Mouse (Mus musculus): Measurements from ENCODE around the gene Zfp787.
"Not testable (repeated sequence)": the region's sequence is repeated elsewhere in the genome, so short reads cannot be mapped to it uniquely, and the experiment has no call there.

Gene Zfp787

DNA sequence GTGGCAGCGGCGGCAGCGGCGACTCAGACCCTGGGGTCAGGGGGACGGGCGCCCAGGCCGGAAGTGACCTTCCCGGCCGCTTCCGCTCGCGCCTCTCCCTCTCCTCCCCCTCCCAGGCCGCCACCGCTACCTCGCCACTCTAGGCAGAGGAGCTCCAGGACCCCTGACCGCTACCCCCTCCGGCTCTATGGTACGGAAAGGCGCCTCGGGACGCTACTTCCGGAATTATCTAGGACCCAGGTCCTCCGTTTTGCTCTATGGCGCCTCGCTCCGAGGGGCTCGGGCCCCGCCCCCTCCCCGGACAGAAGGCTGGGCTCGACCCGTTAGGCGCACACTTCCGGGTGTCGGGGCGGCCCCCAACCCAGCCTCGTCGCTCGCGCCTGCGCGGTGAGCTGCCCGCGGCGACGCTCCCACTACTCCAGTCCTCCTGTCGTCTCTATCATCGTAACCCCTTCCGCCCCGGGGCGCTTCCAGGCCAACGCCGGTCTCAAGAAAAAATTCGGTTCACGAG, at the start of gene Zfp787:
Gene Zfp787, minus strand, starts transcription at position 97 of the 511 bp plus-strand sequence.
- DNase-seq (ENCODE audit: low spot score in 2 of 2) = peak; percentile 89 to 93

GRCm38 (mm10) chr7:6204200-6204599, 48.4 kb upstream of the Zfp787 start:
- DNase-seq (ENCODE audit: low spot score in 2 of 2) = no peak

GRCm38 (mm10) chr7:6196790-6197189, 41.0 kb upstream of the Zfp787 start, which contains the start of gene Galp:
Gene Galp (plus strand): TSS chr7:6197090.
- no peak for DNase-seq (ENCODE audit: low spot score in 2 of 2)

DNA sequence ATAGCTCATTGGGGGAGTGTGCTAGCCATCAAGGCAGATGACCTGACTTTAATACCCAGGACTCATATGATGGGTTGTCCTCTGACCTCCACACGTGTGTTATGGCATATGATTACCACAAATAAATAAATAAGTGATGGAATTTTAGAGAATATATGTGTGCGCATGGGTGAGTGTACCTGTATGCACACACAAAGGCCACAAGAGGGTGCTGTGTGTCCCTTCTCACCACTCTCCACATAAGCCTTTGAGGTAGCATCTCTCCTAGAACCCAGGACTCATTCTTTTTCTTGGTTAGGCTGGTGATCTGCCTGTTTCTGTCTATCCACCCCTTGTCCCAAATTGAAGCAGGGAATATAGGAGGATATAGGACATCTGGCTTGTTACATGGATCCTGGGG, 40.0 kb upstream of the Zfp787 start:
- DNase-seq (ENCODE audit: low spot score in 2 of 2) = no peak

DNA sequence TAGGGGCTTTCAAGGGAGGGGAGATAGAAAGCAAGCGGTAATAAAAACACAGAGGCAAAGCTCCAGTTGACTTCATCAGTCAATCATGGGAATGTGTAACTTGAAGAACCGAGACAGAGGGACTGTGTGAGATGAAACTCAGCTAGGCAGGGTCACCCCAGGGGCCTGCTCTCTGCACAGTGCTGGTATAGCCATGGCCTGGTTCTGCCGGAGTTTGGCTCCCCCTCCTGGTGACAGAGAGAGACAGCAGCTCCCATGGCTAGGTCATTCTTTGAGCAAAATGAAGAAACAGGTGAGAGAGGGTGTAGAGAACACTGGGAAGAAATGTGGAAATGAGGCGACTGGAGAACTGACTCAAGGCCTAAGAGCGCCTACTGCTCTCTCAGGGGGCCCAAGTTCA, 38.3 kb upstream of the Zfp787 start:
- peak; percentile 49 to 82 for DNase-seq (ENCODE audit: low spot score in 2 of 2)

DNA sequence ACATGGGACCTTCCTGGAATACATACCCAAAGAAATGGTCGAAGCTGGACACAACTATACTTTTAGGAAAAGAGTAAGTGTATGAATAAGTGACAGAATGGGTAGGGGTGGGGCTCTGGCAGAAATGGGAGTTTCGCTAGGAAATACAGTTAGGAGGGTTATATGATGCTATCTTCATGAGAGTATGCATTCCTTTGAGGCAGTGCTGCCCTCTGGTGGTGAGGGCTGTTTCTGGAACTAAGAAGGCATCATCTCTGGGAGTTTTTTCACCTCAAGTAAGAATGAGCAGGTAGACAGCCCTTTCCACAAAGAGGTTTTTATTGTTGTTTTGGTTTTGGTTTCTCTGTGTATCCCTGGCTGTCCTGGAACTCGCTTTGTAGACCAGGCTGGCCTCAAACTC, 35.6 kb upstream of the Zfp787 start:
- DNase-seq (ENCODE audit: low spot score in 2 of 2) = peak; percentile 61 to 89

- no peak for DNase-seq (ENCODE audit: low spot score in 2 of 2)
Measured at GRCm38 (mm10) chr7:6189542-6189941, 33.7 kb upstream of the Zfp787 start.

DNA sequence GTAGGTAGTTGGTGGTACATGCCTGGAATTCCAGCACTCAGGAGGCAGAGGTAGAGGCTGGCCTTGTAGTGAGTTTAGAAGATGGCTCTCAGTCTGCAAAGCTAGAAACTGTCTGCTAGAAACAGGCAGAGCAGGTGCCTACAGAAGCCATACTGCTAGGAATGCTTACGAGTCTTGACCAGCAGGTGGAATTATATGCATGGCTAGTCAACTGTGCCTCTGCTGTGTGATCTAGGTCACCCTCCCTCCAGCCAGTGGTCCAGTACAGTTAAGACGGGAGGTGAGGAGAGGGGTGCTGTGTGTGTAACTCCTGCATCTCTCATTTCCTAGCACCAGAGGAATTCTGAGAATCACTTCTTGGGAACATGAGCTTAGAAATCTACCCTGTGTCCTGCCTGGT, 31.0 kb upstream of the Zfp787 start:
- DNase-seq (ENCODE audit: low spot score in 2 of 2) = no peak

DNA sequence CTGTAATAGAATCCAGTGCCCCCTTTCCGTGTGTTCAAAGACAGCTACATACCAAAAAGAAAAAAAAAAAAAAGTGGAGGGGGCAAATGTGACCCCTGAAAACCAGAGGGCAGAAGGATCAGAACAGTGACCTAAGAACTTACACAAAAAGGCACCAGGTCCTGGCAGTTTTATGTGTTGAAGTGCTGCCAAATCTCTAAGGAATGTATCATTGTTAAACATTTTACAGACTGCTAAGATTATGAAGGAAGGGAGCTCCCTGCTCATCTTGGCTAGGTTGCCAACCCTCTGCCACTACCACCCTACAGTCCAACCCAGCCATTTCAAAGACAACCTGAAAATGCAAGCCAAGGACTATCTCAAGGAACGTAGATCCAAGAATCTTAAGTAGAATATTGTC, 30.4 kb upstream of the Zfp787 start:
- DNase-seq (ENCODE audit: low spot score in 2 of 2) = no peak

GRCm38 (mm10) chr7:6185391-6185790, 29.6 kb upstream of the Zfp787 start:
- no peak for DNase-seq (ENCODE audit: low spot score in 2 of 2)

DNA sequence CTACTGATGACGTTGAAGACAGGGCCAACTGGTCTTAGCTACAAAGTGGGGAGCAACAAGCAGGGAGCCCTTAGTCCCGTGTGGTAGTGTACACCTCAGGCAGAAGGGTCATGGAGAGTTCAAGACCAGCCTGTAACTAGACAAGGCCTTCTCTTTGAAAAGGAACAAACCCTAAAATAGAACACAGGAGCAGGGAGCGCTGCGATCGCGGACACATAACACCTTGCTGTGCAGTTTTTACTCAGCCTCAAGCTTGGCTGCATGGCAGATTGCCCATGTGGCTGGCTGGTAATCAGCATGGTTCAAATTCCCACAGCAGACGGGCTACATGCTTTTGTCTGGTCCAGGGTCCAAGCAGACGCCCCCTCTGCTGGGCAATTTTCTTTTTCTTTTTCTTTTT, 28.7 kb upstream of the Zfp787 start:
- DNase-seq (ENCODE audit: low spot score in 2 of 2) = no peak

GRCm38 (mm10) chr7:6183802-6184201, 28.0 kb upstream of the Zfp787 start:
- no peak for DNase-seq (ENCODE audit: low spot score in 2 of 2)

GRCm38 (mm10) chr7:6182882-6183281, 27.1 kb upstream of the Zfp787 start:
- DNase-seq (ENCODE audit: low spot score in 2 of 2) = no peak

- no peak for DNase-seq (ENCODE audit: low spot score in 2 of 2)
Measured at GRCm38 (mm10) chr7:6179013-6179412, 23.2 kb upstream of the Zfp787 start.

GRCm38 (mm10) chr7:6174365-6174987, 18.7 kb upstream of the Zfp787 start:
- DNase-seq (ENCODE audit: low spot score in 2 of 2) = not testable (repeated sequence)

GRCm38 (mm10) chr7:6173872-6174271, 18.1 kb upstream of the Zfp787 start:
- DNase-seq (ENCODE audit: low spot score in 2 of 2) = no peak

GRCm38 (mm10) chr7:6172674-6173244, 17.0 kb upstream of the Zfp787 start:
- no peak for DNase-seq (ENCODE audit: low spot score in 2 of 2)

DNA sequence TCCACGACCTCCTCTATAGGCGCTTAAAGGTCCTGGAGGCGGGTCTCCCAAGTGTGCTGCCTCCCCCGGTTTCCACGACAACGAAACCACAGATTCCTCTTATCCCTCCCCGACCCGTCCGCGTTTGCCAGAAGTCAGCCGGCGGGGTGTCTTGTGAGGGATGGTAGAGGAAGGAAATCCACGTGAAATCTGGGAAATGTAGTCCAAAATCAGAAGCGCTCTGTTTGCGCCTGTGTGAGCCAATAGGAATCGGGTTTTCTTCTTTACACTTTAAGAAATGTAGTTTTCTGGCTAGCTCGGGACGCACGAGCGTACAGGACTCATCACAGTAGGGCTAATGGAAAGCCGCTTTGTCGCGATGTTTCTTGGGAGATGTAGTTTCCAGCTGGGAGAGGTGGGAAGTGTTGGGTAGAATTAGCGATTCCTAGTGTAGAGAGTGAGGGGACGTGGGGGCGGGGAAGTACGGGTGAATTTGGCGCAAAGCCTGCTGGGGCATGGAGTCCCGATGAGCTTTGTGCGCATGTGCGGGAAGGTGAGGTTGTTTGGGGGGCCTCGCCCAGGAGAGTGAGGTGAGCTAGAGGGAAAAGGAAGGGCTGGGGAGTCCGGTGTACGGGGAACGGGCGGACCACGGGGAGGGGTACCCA, 16.3 kb upstream of the Zfp787 start, which contains the start of gene Zfp444:
Gene Zfp444, plus strand, starts transcription at position 221 of the 644 bp plus-strand sequence.
- peak; percentile 91 to 94 for DNase-seq (ENCODE audit: low spot score in 2 of 2)

GRCm38 (mm10) chr7:6171444-6172005, 15.7 kb upstream of the Zfp787 start:
- DNase-seq (ENCODE audit: low spot score in 2 of 2) = peak; percentile 70 to 80

- no peak for DNase-seq (ENCODE audit: low spot score in 2 of 2)
Measured at GRCm38 (mm10) chr7:6170871-6171270, 15.1 kb upstream of the Zfp787 start.

DNA sequence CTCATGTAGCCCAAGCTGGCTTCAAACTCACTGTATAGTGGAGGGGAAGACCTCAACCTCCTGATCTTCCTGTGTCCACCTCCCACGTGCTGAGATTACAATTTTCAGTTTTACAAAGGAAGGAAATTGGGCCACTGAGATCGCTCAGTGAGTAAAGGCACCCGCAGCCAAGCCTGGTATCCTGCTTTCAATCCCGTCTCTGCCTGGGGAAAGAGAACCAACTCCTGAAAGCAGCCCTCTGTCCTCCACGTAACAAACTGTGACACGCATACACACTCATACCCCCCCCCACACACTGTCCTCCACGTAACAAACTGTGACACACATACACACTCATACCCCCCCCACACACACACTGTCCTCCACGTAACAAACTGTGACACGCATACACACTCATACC, 14.6 kb upstream of the Zfp787 start:
- no peak for DNase-seq (ENCODE audit: low spot score in 2 of 2)

DNA sequence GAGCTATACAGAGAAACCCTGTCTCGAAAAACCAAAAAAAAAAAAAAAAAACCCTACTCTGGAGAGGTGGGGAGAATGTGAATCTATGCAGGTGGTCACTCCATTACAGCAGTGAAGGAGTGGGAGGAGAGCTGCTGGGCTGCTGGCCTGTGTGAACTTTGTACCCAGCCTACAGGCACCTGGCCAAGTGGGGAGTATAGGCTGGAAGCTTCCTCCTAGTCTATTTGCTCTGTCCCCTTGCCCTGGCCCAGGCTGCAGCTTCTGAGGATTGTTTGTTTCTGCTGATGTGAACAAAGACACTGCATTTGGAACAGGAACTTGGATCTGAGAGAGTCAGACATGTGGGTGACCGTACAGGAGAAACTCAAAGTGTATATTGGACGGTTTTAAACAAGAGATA, 13.6 kb upstream of the Zfp787 start:
- no peak for DNase-seq (ENCODE audit: low spot score in 2 of 2)

GRCm38 (mm10) chr7:6164671-6165070, 8.9 kb upstream of the Zfp787 start:
- DNase-seq (ENCODE audit: low spot score in 2 of 2) = no peak

Measured in spleen, postnatal 4 days (tissue).